In genomic region chr11:94732773-94733172, GRCm38 (mm10) we compare ENCODE assay signal across 9 mouse cellular contexts. TPM values are rescaled to one million over a fixed set of nuclear protein-coding genes. Genes with fewer than 3 reads are reported as not detected.
A peak's percentile ranks its signal among the peaks of the same experiment; 100 is the strongest.
DNase-seq lines count a peak whose midpoint lies in the region; ATAC-seq and TF ChIP-seq lines count a peak whose summit lies in the region.
"Had no signal": no experiment of that assay in that cellular context is flagged by ENCODE, and none has a peak within 500 bp of the region (broad histone marks: within the 10 kb centered on the region; RNA-seq: fewer than 3 reads in every experiment).

No protein-coding gene starts in this region.

- no peak overlapping the region for H3K9ac ChIP-seq in lung, embryonic 14.5 days
- H3K9ac ChIP-seq: midbrain, embryonic 12.5 days had no signal

- peak; percentile 70 for TF ChIP-seq CTCF in layer of hippocampus, adult 2 months (conservative IDR thresholded peaks at IDR 0.05)
- peak; percentile 49 for TF ChIP-seq CTCF in lung, embryonic 14.5 days (IDR thresholded peaks at IDR 0.05; ENCODE audit: low read depth)

- no peaks in the 10 kb centered on the region for H3K9me3 ChIP-seq in lung, embryonic 14.5 days (ENCODE audit: low read depth, low read length)
- H3K9me3 ChIP-seq: midbrain, embryonic 12.5 days had no signal

- DNase-seq in layer of hippocampus, adult 2 months (ENCODE audit: low spot score in 2 of 2): peak; percentile 3 to 29
- no peak for DNase-seq in layer of hippocampus, adult 8-10 months (ENCODE audit: low spot score in 2 of 2)
- DNase-seq in NIH3T3 (ENCODE audit: low read depth): peak; percentile 33
- peak; percentile 21 for DNase-seq in embryo, embryonic 10.5 days (ENCODE audit: low spot score)
- peak; percentile 33 for DNase-seq in lung, embryonic 14.5 days
- DNase-seq in yolk sac, embryonic 10.5 days (ENCODE audit: low spot score): peak; percentile 77
- DNase-seq in layer of hippocampus, postnatal 25 days (ENCODE audit: extremely low spot score in 1 of 2, low spot score in 1 of 2): no peak

- H3K36me3 ChIP-seq in lung, embryonic 14.5 days (ENCODE audit: insufficient read depth): no peaks in the 10 kb centered on the region
- H3K36me3 ChIP-seq: midbrain, embryonic 12.5 days had no signal

- no peaks in the 10 kb centered on the region for H3K4me1 ChIP-seq in lung, embryonic 14.5 days (ENCODE audit: insufficient read depth)
- H3K4me1 ChIP-seq: midbrain, embryonic 12.5 days had no signal

- H3K4me2 ChIP-seq in lung, embryonic 14.5 days: no peak overlapping the region
- H3K4me2 ChIP-seq: midbrain, embryonic 12.5 days had no signal

- H3K27me3 ChIP-seq in lung, embryonic 14.5 days (ENCODE audit: insufficient read depth, low read length): no peaks in the 10 kb centered on the region
- H3K27me3 ChIP-seq: midbrain, embryonic 12.5 days had no signal

- H3K4me3 ChIP-seq in layer of hippocampus, adult 2 months: no peak overlapping the region
- no peak overlapping the region for H3K4me3 ChIP-seq in lung, embryonic 14.5 days (ENCODE audit: low read depth, low read length)
- H3K4me3 ChIP-seq: midbrain, embryonic 12.5 days had no signal

- ATAC-seq in lung, embryonic 14.5 days (ENCODE audit: insufficient read depth): no peak
- no peak for ATAC-seq in cerebellum, adult (ENCODE audit: insufficient number of reproducible peaks, low FRiP score, low TSS enrichment)

- no peak overlapping the region for H3K27ac ChIP-seq in layer of hippocampus, adult 2 months
- H3K27ac ChIP-seq in lung, embryonic 14.5 days (ENCODE audit: low read depth): no peak overlapping the region
- H3K27ac ChIP-seq: midbrain, embryonic 12.5 days had no signal

- 37% methylated on average over 8 of the region's 8 CpGs for WGBS in lung, embryonic 14.5 days

RNA-seq across cellular contexts. Expression of gene Cdc34b, which starts 8.8 kb away (rescaled TPM):
- not detected for total RNA-seq in layer of hippocampus, adult 2 months (2021)
- not detected for total RNA-seq in layer of hippocampus, adult 8-10 months (2022)
- polyA plus RNA-seq in lung, embryonic 14.5 days (2014; fragmentation: Nextera tagmentation; extraction: Ambion mirVana): 0.20 and 0.21 TPM in 2 replicates
- under 1 TPM in 1 of 2 experiments, not detected in 1; 0.22 TPM for total RNA-seq in layer of hippocampus, postnatal 25 days (2021)

RNA-seq across cellular contexts. Expression of gene Gm11541, which starts 28.5 kb away (rescaled TPM):
- not detected for total RNA-seq in layer of hippocampus, adult 2 months (2021)
- total RNA-seq in layer of hippocampus, adult 8-10 months (2022): not detected
- 1.5 and 2.0 TPM in 2 replicates for polyA plus RNA-seq in lung, embryonic 14.5 days (2014; fragmentation: Nextera tagmentation; extraction: Ambion mirVana)
- total RNA-seq in layer of hippocampus, postnatal 25 days (2021): not detected
- polyA plus RNA-seq: midbrain, embryonic 12.5 days had no signal

RNA-seq across cellular contexts. Expression of gene Tmem92, which starts 49.7 kb away (rescaled TPM):
- not detected for total RNA-seq in layer of hippocampus, adult 2 months (2021)
- not detected for total RNA-seq in layer of hippocampus, adult 8-10 months (2022)
- polyA plus RNA-seq in lung, embryonic 14.5 days (2014; fragmentation: Nextera tagmentation; extraction: Ambion mirVana): not detected in 2 replicates
- total RNA-seq in layer of hippocampus, postnatal 25 days (2021): not detected
- polyA plus RNA-seq: midbrain, embryonic 12.5 days had no signal

RNA-seq across cellular contexts. Expression of gene Xylt2, which starts 55.5 kb away (rescaled TPM):
- total RNA-seq in layer of hippocampus, adult 2 months (2021): 10 to 100 TPM; 25.5 to 27.7 TPM
- total RNA-seq in layer of hippocampus, adult 8-10 months (2022): 10 to 100 TPM; 23.5 to 28.4 (median 25.3) TPM
- polyA plus RNA-seq in lung, embryonic 14.5 days (2014; fragmentation: Nextera tagmentation; extraction: Ambion mirVana): 25.0 and 31.5 TPM in 2 replicates
- total RNA-seq in layer of hippocampus, postnatal 25 days (2021): 10 to 100 TPM; 24.2 to 24.8 TPM

Comparison
In these comparisons a context has a peak if more than half of its experiments do, and no peak if none do; other contexts are left out.
1. DNase-seq: peak in layer of hippocampus, adult 2 months (2 of 2), NIH3T3 (single experiment), embryo, embryonic 10.5 days (single experiment), lung, embryonic 14.5 days (single experiment) and yolk sac, embryonic 10.5 days (single experiment); none in layer of hippocampus, adult 8-10 months (0 of 2) and layer of hippocampus, postnatal 25 days (0 of 2).